Mouse (Mus musculus): ENCODE results near the gene Chd2. TPM values are rescaled to one million over a fixed set of nuclear protein-coding genes. Genes with fewer than 3 reads are reported as not detected.
A peak's percentile ranks its signal among the peaks of the same experiment; 100 is the strongest.

Chd2 gene
- polyA plus RNA-seq, 1 experiment from 2014 or later = 18.0 TPM

- WGBS = 64% methylated on average over 3 of the region's 3 CpGs
- no peak for TF ChIP-seq EP300 (optimal IDR thresholded peaks at IDR 0.05)
- no peak for ATAC-seq (ENCODE audit: low FRiP score, low TSS enrichment)
Measured at GRCm38 (mm10) chr7:73572571-73572970, 30.9 kb upstream of the Chd2 start.

GRCm38 (mm10) chr7:73568801-73569403, 27.3 kb upstream of the Chd2 start:
- 86% methylated on average over 3 of the region's 3 CpGs for WGBS
- Histone ChIP-seq H3K4me1 (replicated peaks; ENCODE audit: control insufficient read depth, insufficient read depth) (no peaks in the 10 kb centered on the region), H3K4me3 (ENCODE audit: low read depth, low read length) (no peak overlapping the region), H3K36me3 (ENCODE audit: control insufficient read depth, insufficient read depth, low read length) (no peaks in the 10 kb centered on the region), H3K9me3 (ENCODE audit: control insufficient read depth, low read length) (no peaks in the 10 kb centered on the region), H3K27ac (replicated peaks) (no peak overlapping the region), H3K9ac (ENCODE audit: low read length) (no peak overlapping the region), H3K4me2 (replicated peaks; ENCODE audit: low read depth) (no peak overlapping the region), H3K27me3 (ENCODE audit: control insufficient read depth, insufficient read depth, low read length) (no peaks in the 10 kb centered on the region)
- DNase-seq (ENCODE audit: low spot score) (peak; percentile 3), ATAC-seq (ENCODE audit: low FRiP score, low TSS enrichment) (no peak)
- TF ChIP-seq CTCF (IDR thresholded peaks at IDR 0.05; ENCODE audit: low read depth) = no peak
- TF ChIP-seq EP300 (optimal IDR thresholded peaks at IDR 0.05) = no peak

More at GRCm38 (mm10) chr7:73572571-73572970, 30.9 kb upstream of the Chd2 start:
- no peak overlapping the region for H3K9ac ChIP-seq (ENCODE audit: low read length)
- no peaks in the 10 kb centered on the region for H3K9me3 ChIP-seq (ENCODE audit: control insufficient read depth, low read length)
- H3K27me3 ChIP-seq (ENCODE audit: control insufficient read depth, insufficient read depth, low read length) = no peaks in the 10 kb centered on the region
- no peaks in the 10 kb centered on the region for H3K36me3 ChIP-seq (ENCODE audit: control insufficient read depth, insufficient read depth, low read length)
- peak; percentile 7 for DNase-seq (ENCODE audit: low spot score)
- no peak overlapping the region for H3K4me3 ChIP-seq (ENCODE audit: low read depth, low read length)
- H3K4me2 ChIP-seq (replicated peaks; ENCODE audit: low read depth) = no peak overlapping the region
- H3K4me1 ChIP-seq (replicated peaks; ENCODE audit: control insufficient read depth, insufficient read depth) = peaks cover 2% of the 10 kb centered on the region; the same call in 1 of the 2 replicates
- H3K27ac ChIP-seq (replicated peaks) = no peak overlapping the region

- DNase-seq (ENCODE audit: low spot score) (peak; percentile 9), ATAC-seq (ENCODE audit: low FRiP score, low TSS enrichment) (no peak)
- H3K27ac ChIP-seq (replicated peaks) = no peak overlapping the region
- no peaks in the 10 kb centered on the region for H3K36me3 ChIP-seq (ENCODE audit: control insufficient read depth, insufficient read depth, low read length)
- no peaks in the 10 kb centered on the region for H3K27me3 ChIP-seq (ENCODE audit: control insufficient read depth, insufficient read depth, low read length)
- H3K4me3 ChIP-seq (ENCODE audit: low read depth, low read length) = no peak overlapping the region
- H3K9ac ChIP-seq (ENCODE audit: low read length) = no peak overlapping the region
- no peaks in the 10 kb centered on the region for H3K4me1 ChIP-seq (replicated peaks; ENCODE audit: control insufficient read depth, insufficient read depth)
- TF ChIP-seq CTCF (IDR thresholded peaks at IDR 0.05; ENCODE audit: low read depth) (no peak), EP300 (optimal IDR thresholded peaks at IDR 0.05) (no peak)
- H3K9me3 ChIP-seq (ENCODE audit: control insufficient read depth, low read length) = no peaks in the 10 kb centered on the region
- WGBS = 54% methylated on average over 4 of the region's 4 CpGs
- no peak overlapping the region for H3K4me2 ChIP-seq (replicated peaks; ENCODE audit: low read depth)
Measured at GRCm38 (mm10) chr7:73567754-73568161, 26.1 kb upstream of the Chd2 start.

DNA sequence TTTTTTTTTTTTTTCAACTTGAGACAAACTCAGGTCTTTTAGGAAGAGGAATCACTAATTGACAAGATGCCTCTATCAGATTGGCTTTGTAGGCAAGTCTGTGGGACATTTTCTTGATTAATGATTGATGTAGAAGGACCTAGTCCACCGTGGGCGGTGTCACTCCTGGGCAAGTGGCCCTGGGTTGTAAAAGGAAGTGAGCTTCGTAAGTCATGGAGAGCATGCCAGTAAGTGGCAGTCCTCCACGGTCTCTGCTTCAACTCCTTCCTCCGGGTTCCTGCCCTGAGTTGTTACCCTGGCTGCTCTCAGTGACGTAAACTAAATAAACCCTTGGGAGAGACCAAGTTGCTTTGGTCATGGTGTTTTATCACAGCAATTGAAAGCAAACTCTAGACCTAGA, 22.5 kb upstream of the Chd2 start:
- no peak for DNase-seq (ENCODE audit: low spot score)
- no peak for ATAC-seq (ENCODE audit: low FRiP score, low TSS enrichment)
- 86% methylated on average over 6 of the region's 6 CpGs for WGBS
- H3K4me2 ChIP-seq (replicated peaks; ENCODE audit: low read depth) = no peak overlapping the region
- no peak overlapping the region for H3K27ac ChIP-seq (replicated peaks)
- no peak for TF ChIP-seq CTCF (IDR thresholded peaks at IDR 0.05; ENCODE audit: low read depth)
- TF ChIP-seq EP300 (optimal IDR thresholded peaks at IDR 0.05) = no peak
- H3K9me3 ChIP-seq (ENCODE audit: control insufficient read depth, low read length) = no peaks in the 10 kb centered on the region
- no peaks in the 10 kb centered on the region for H3K4me1 ChIP-seq (replicated peaks; ENCODE audit: control insufficient read depth, insufficient read depth)
- H3K27me3 ChIP-seq (ENCODE audit: control insufficient read depth, insufficient read depth, low read length) = no peaks in the 10 kb centered on the region
- H3K4me3 ChIP-seq (ENCODE audit: low read depth, low read length) = no peak overlapping the region
- no peak overlapping the region for H3K9ac ChIP-seq (ENCODE audit: low read length)
- no peaks in the 10 kb centered on the region for H3K36me3 ChIP-seq (ENCODE audit: control insufficient read depth, insufficient read depth, low read length)

DNA sequence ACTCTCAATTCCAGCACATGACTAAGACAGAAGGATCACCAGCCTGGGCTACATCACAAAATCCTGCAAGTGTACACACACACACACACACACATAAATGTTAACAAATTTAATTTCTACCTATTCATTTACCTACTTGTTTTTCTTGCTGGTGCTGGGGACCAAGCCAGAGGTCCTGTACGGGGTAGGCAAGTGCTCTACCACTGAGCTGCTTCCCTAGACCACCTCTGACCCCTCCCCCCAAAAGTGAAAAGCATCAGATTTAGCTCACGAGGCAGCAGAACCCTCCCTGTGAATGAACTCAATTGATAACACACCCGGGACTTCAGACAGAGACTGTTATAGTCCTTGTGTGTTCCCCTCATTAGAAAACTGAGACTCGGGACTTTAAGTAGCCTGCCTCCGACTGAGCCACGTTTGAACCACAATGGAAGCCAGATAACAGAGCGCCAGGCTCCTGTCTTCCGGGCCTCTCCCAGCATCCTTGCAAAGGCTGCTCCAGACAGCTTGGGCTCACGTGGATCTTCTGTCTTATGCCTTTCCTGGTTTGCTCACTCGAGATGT, 19.9 kb upstream of the Chd2 start:
- no peaks in the 10 kb centered on the region for H3K9me3 ChIP-seq (ENCODE audit: control insufficient read depth, low read length)
- WGBS = 43% methylated on average over 10 of the region's 10 CpGs
- no peaks in the 10 kb centered on the region for H3K36me3 ChIP-seq (ENCODE audit: control insufficient read depth, insufficient read depth, low read length)
- no peak overlapping the region for H3K9ac ChIP-seq (ENCODE audit: low read length)
- H3K27ac ChIP-seq (replicated peaks) = no peak overlapping the region
- no peak overlapping the region for H3K4me2 ChIP-seq (replicated peaks; ENCODE audit: low read depth)
- no peak for ATAC-seq (ENCODE audit: low FRiP score, low TSS enrichment)
- no peak for TF ChIP-seq CTCF (IDR thresholded peaks at IDR 0.05; ENCODE audit: low read depth)
- no peak for TF ChIP-seq EP300 (optimal IDR thresholded peaks at IDR 0.05)
- no peaks in the 10 kb centered on the region for H3K27me3 ChIP-seq (ENCODE audit: control insufficient read depth, insufficient read depth, low read length)
- DNase-seq (ENCODE audit: low spot score) = no peak
- H3K4me1 ChIP-seq (replicated peaks; ENCODE audit: control insufficient read depth, insufficient read depth) = no peaks in the 10 kb centered on the region
- H3K4me3 ChIP-seq (ENCODE audit: low read depth, low read length) = no peak overlapping the region

- Histone ChIP-seq H3K9me3 (ENCODE audit: control insufficient read depth, low read length) (no peaks in the 10 kb centered on the region), H3K9ac (ENCODE audit: low read length) (no peak overlapping the region), H3K4me3 (ENCODE audit: low read depth, low read length) (no peak overlapping the region), H3K27ac (replicated peaks) (no peak overlapping the region), H3K36me3 (ENCODE audit: control insufficient read depth, insufficient read depth, low read length) (no peaks in the 10 kb centered on the region), H3K4me1 (replicated peaks; ENCODE audit: control insufficient read depth, insufficient read depth) (no peaks in the 10 kb centered on the region), H3K4me2 (replicated peaks; ENCODE audit: low read depth) (no peak overlapping the region), H3K27me3 (ENCODE audit: control insufficient read depth, insufficient read depth, low read length) (no peaks in the 10 kb centered on the region)
- WGBS = 96% methylated on average over 6 of the region's 6 CpGs
- ATAC-seq (ENCODE audit: low FRiP score, low TSS enrichment) (no peak), DNase-seq (ENCODE audit: low spot score) (no peak)
- TF ChIP-seq EP300 (optimal IDR thresholded peaks at IDR 0.05) (no peak), CTCF (IDR thresholded peaks at IDR 0.05; ENCODE audit: low read depth) (no peak)
Measured at GRCm38 (mm10) chr7:73560811-73561210, 19.2 kb upstream of the Chd2 start.

All from stomach, postnatal 0 days (tissue).